Mouse (Mus musculus) lung, postnatal 14 days (tissue): ENCODE data around the gene Efcab14.

Experiments used
- DNase-seq: peaks from one replicate; pipeline ENCODE4 v3.0.0; 2021

Gene Efcab14

GRCm38 (mm10) chr4:115780269-115780668 lies 42.7 kb downstream of the Efcab14 start:
- no peak for DNase-seq

- DNase-seq: no peak
These were observed 43.4 kb downstream of the Efcab14 start, which contains the start of gene Tex38 for GRCm38 (mm10) chr4:115780918-115781317. Gene Tex38, minus strand, starts transcription at chr4:115781018.

GRCm38 (mm10) chr4:115782026-115782805 lies 44.7 kb downstream of the Efcab14 start:
- DNase-seq: no peak

- peak; percentile 71 for DNase-seq
These were observed 47.4 kb downstream of the Efcab14 start, which contains the start of gene Atpaf1 for GRCm38 (mm10) chr4:115784769-115785510. Gene Atpaf1, plus strand, starts transcription at chr4:115784812.

GRCm38 (mm10) chr4:115785511-115786034 lies 48.0 kb downstream of the Efcab14 start:
- no peak for DNase-seq

- DNase-seq: no peak
These were observed 53.3 kb downstream of the Efcab14 start for GRCm38 (mm10) chr4:115790864-115791263.

GRCm38 (mm10) chr4:115795360-115795759 lies 57.8 kb downstream of the Efcab14 start:
- DNase-seq: no peak

GRCm38 (mm10) chr4:115799981-115800380 lies 62.4 kb downstream of the Efcab14 start:
- DNase-seq: no peak

- no peak for DNase-seq
These were observed 74.8 kb downstream of the Efcab14 start for GRCm38 (mm10) chr4:115812326-115812725.

- no peak for DNase-seq
These were observed 78.1 kb downstream of the Efcab14 start for GRCm38 (mm10) chr4:115815606-115816005.

- DNase-seq: no peak
These were observed 82.7 kb downstream of the Efcab14 start for GRCm38 (mm10) chr4:115820199-115820598.

GRCm38 (mm10) chr4:115820944-115821343 lies 83.4 kb downstream of the Efcab14 start:
- no peak for DNase-seq

- DNase-seq: no peak
These were observed 83.9 kb downstream of the Efcab14 start for GRCm38 (mm10) chr4:115821431-115821830.

GRCm38 (mm10) chr4:115821928-115822327 lies 84.4 kb downstream of the Efcab14 start:
- peak; percentile 8 for DNase-seq

- no peak for DNase-seq
These were observed 86.6 kb downstream of the Efcab14 start for GRCm38 (mm10) chr4:115824178-115824577.

- DNase-seq: no peak
These were observed 87.7 kb downstream of the Efcab14 start for GRCm38 (mm10) chr4:115825271-115825670.
